Mouse (Mus musculus) kidney, postnatal 0 days (tissue): ENCODE data around the gene Lrrc4c. TPM values are rescaled to one million over a fixed set of nuclear protein-coding genes. Genes with fewer than 3 reads are reported as not detected.

Experiments used
- ATAC-seq: fragments of 200-750 bp; cut with Nextera tagmentation; replicated peaks from 2 replicates; pipeline ENCODE4 v1.8.0; 2017; ENCODE audit warnings: low read depth, moderate number of reproducible peaks, moderate TSS enrichment, moderate library complexity; ENCODE audit not compliant: low FRiP score
- DNase-seq: peaks from one replicate; pipeline ENCODE4 v3.0.0-alpha.2; 2016; ENCODE audit warnings: low spot score
- H3K27ac ChIP-seq: fragments of 300-500 bp; sonication (generic); 2 replicates; pipeline ENCODE4 v1.5.1; 2014; ENCODE audit warnings: mild to moderate bottlenecking
- H3K27me3 ChIP-seq: fragments of 300-500 bp; sonication (generic); 2 replicates; pipeline ENCODE4 v1.6.1; 2014; ENCODE audit warnings: low read length, mixed read lengths; ENCODE audit not compliant: insufficient read depth
- H3K36me3 ChIP-seq: fragments of 300-500 bp; sonication (generic); 2 replicates; pipeline ENCODE4 v1.6.1; 2014; ENCODE audit warnings: low read length, mixed read lengths; ENCODE audit not compliant: insufficient read depth
- H3K4me1 ChIP-seq: fragments of 300-500 bp; sonication (generic); replicated peaks from 2 replicates; pipeline ENCODE4 v1.6.1; 2014; ENCODE audit warnings: antibody characterized with exemption, low read length, mixed read lengths; ENCODE audit not compliant: insufficient read depth
- H3K4me2 ChIP-seq: fragments of 300-500 bp; sonication (generic); 2 replicates; pipeline ENCODE4 v1.6.1; 2014; ENCODE audit warnings: mild to moderate bottlenecking, low read length, moderate library complexity, mixed read lengths
- H3K4me3 ChIP-seq: fragments of 300-500 bp; sonication (generic); replicated peaks from 2 replicates; pipeline ENCODE4 v1.5.1; 2014; ENCODE audit warnings: low read depth, low read length
- H3K9ac ChIP-seq: fragments of 300-500 bp; sonication (generic); 2 replicates; pipeline ENCODE4 v1.6.1; 2014; ENCODE audit warnings: low read depth, low read length
- H3K9me3 ChIP-seq: fragments of 300-500 bp; sonication (generic); replicated peaks from 2 replicates; pipeline ENCODE4 v1.6.1; 2016; ENCODE audit warnings: low read length, inconsistent platforms, mixed read lengths
- CTCF ChIP-seq: IDR thresholded peaks from 2 replicates; pipeline ENCODE4 v1.5.1; 2016; ENCODE audit warnings: antibody characterized with exemption, low read depth, mild to moderate bottlenecking, moderate library complexity
- WGBS: fragments of 180-500 bp; shearing (Covaris S2); extraction: QIAGEN DNeasy Blood & Tissue Kit; methylation state at CpG from one replicate; pipeline ENCODE4 v1.1.7; 2014; 5-methylcytosine and 5-hydroxymethylcytosine counted together
- polyA plus RNA-seq: library from polyadenylated mRNA; unstranded; fragments of >200 nt; fragmentation: Nextera tagmentation; extraction: Ambion mirVana; gene quantifications from 2 replicates; pipeline ENCODE4 v1.2.1, GENCODE M21; 2015

Lrrc4c gene
- polyA plus RNA-seq, 1 experiment from 2014 or later, result 1.2 TPM

DNA sequence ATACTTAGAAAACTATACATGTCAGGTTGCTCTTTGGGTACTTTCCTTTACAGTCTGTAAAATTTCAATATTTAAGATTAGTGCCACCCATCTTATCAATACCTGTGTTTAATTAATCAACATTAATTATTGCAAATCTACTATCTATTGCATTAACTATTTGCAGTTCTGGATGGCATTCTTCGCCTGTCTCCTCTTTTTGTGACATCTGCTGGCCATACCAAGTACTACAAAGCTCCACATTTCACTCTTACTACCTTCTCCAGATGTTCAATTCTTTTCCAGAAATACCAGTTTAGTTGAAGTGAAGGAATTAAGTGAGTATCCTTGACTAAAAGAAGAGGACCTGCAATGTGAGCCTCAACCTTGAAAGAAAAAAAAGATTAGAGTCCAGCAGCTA lies 1.4 kb upstream of the Lrrc4c start:
- Histone ChIP-seq H3K36me3 (no peaks in the 10 kb centered on the region), H3K4me2 (no peak overlapping the region), H3K9me3 (no peaks in the 10 kb centered on the region), H3K9ac (no peak overlapping the region), H3K4me3 (no peak overlapping the region), H3K27me3 (0 out of 2 replicates have a peak, but pooled peaks cover 2% of the 10 kb centered on the region), H3K4me1 (no peaks in the 10 kb centered on the region), H3K27ac (no peak overlapping the region)
- peak; percentile 54 for TF ChIP-seq CTCF
- ATAC-seq (no peak), DNase-seq (no peak)
- WGBS, result 36% methylated on average over 1 of the region's 1 CpGs

DNA sequence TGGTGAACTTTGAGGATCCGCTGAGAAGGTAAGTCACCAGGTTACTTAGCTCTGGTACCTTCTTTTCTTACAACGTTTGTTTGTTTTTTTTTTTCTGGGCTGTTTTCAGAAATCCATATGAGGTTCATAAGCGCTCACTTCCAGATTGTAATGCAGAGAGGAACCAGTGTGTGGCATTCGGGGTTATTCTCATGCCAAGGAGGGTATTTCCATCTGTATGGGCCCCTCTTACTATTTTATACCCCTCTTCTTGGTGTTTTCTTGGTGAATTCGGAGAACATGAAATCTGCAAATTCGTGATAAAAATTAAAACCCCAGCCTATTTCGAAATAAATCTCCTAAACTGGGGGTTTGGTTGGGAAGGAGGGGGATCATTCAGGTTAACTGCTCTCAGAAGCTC lies 587 bp downstream of the Lrrc4c start:
- 10% methylated on average over 7 of the region's 7 CpGs for WGBS
- H3K27me3 ChIP-seq, result 0 out of 2 replicates have a peak, but pooled peaks cover 2% of the 10 kb centered on the region
- H3K9me3 ChIP-seq, result no peaks in the 10 kb centered on the region
- no peaks in the 10 kb centered on the region for H3K4me1 ChIP-seq
- no peak overlapping the region for H3K27ac ChIP-seq
- no peak overlapping the region for H3K4me3 ChIP-seq
- TF ChIP-seq CTCF, result no peak
- H3K36me3 ChIP-seq, result no peaks in the 10 kb centered on the region
- no peak overlapping the region for H3K9ac ChIP-seq
- ATAC-seq, result no peak
- H3K4me2 ChIP-seq, result peak overlapping the region; percentile 39; the same call in 1 of the 2 replicates
- DNase-seq, result no peak

DNA sequence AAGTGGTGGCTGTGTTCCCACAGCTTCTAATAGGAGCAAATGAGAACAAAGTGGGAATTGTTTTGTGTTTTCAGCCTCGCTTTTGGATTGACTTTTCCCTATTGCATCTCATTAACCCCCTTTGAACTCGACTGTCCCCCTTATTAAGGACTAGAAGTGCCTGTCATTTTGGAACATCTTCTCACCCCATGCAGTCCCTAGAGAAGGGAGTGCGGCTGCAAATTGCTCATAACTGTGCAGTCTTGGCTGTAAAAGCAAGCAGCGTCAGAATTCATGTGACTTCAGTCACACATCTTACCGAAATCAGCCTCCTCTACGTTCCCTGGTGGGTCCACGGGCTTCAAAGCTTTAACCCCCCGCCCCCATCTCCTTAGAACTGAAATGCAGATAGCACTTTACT lies 1.2 kb downstream of the Lrrc4c start:
- Histone ChIP-seq H3K4me2 (no peak overlapping the region), H3K27me3 (0 out of 2 replicates have a peak, but pooled peaks cover 2% of the 10 kb centered on the region), H3K4me3 (no peak overlapping the region), H3K27ac (no peak overlapping the region), H3K9ac (no peak overlapping the region), H3K36me3 (no peaks in the 10 kb centered on the region), H3K9me3 (no peaks in the 10 kb centered on the region), H3K4me1 (no peaks in the 10 kb centered on the region)
- ATAC-seq, result no peak
- WGBS, result 9% methylated on average over 8 of the region's 8 CpGs
- no peak for TF ChIP-seq CTCF
- no peak for DNase-seq

DNA sequence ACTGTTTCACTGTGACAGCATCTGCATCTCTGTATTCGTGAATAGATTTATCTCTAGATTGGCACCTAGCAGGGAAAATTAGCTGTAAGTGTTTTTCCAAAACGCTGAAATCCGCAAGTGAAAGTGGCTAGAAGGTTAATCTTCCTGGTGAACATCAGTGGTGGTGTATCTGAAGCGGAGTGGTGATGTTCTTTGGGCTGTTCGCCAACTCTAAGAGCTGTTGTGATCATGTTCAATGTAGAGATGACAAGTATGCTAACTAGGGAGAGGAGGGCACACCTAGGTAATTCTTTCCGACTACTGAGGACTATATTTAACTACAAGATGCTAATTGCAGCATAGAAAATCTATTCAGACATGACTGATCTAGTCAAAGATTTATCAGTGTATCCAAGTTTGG lies 1.7 kb downstream of the Lrrc4c start:
- DNase-seq (no peak), ATAC-seq (no peak)
- Histone ChIP-seq H3K4me3 (no peak overlapping the region), H3K4me1 (no peaks in the 10 kb centered on the region), H3K4me2 (no peak overlapping the region), H3K9me3 (no peaks in the 10 kb centered on the region), H3K27me3 (0 out of 2 replicates have a peak, but pooled peaks cover 2% of the 10 kb centered on the region), H3K9ac (no peak overlapping the region), H3K27ac (no peak overlapping the region), H3K36me3 (no peaks in the 10 kb centered on the region)
- 41% methylated on average over 6 of the region's 6 CpGs for WGBS
- TF ChIP-seq CTCF, result no peak

DNA sequence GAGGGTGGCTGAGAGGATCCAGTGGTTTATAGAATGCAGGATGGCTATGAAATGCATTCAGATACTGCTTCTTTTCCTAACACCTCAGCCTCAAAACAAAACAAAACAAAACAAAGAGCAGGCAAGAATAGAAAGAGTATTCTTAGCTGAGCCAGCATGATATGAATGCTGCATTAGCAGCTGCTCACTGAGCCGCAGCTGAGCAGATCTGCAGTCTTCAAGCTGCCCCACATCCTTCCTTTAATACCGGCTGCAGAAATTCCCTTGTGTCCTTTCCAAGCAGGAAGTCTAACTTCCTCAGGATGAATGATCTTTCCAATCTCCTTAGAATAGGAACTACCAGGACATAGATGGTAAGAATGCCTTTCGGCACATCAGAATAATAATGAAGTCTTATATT lies 16.7 kb downstream of the Lrrc4c start:
- H3K4me3 ChIP-seq, result no peak overlapping the region
- no peak for TF ChIP-seq CTCF
- no peaks in the 10 kb centered on the region for H3K27me3 ChIP-seq
- no peak overlapping the region for H3K4me2 ChIP-seq
- no peak overlapping the region for H3K9ac ChIP-seq
- no peak for ATAC-seq
- H3K27ac ChIP-seq, result no peak overlapping the region
- DNase-seq, result peak; percentile 21
- H3K9me3 ChIP-seq, result no peaks in the 10 kb centered on the region
- no peaks in the 10 kb centered on the region for H3K36me3 ChIP-seq
- 53% methylated on average over 3 of the region's 3 CpGs for WGBS
- no peaks in the 10 kb centered on the region for H3K4me1 ChIP-seq

DNA sequence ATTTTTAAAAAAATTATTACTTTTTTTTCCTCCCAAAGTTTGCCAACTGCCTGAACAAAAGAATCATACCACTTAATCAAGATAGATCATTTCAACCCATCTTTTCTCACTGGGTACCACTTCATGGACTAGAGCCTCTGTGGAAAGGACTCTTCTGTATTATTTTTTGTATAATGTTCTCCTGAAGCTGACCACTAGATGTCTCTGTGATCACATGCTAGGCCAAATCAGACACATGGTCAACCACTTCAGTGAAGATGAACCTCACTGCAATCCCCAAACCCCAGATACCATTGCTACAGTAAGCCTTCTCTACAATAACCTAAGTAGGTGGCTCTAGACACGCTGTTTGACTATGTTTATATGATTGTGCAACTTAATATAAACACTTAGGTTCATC lies 19.4 kb downstream of the Lrrc4c start:
- H3K9ac ChIP-seq, result no peak overlapping the region
- ATAC-seq, result no peak
- H3K9me3 ChIP-seq, result no peaks in the 10 kb centered on the region
- no peaks in the 10 kb centered on the region for H3K4me1 ChIP-seq
- peak; percentile 76 for TF ChIP-seq CTCF
- peak; percentile 57 for DNase-seq
- H3K27me3 ChIP-seq, result no peaks in the 10 kb centered on the region
- H3K4me3 ChIP-seq, result no peak overlapping the region
- WGBS, result 65% methylated on average over 1 of the region's 1 CpGs
- H3K27ac ChIP-seq, result no peak overlapping the region
- no peak overlapping the region for H3K4me2 ChIP-seq
- no peaks in the 10 kb centered on the region for H3K36me3 ChIP-seq

DNA sequence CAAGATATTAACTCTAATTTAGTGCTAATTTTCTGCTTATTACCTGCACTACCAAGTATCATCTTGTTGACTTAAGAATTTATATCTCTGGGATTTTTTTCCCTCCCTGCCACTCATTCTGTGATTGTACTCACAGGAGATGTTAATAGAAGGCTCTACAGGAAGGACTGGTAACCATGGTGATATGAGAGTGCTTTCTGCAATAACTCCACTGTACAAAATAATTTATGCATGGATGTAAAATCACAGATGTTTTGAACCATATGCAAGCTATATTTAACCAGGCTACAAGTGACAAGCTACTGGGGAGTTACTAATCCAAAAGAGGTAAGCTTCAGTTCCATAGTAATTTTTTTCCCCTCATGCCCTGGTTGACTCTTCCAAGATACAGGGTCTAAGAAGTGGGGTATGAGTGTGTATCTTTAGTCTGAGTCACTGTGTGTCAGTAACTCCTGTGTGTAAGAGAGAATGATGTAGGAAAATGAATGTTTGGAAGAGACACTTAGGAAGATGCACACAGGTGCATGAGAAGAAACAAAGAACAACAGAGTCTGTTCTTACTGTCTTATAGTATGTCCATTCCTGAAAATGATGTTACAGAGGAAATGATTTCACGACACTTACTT lies 83.3 kb downstream of the Lrrc4c start:
- TF ChIP-seq CTCF, result no peak
- DNase-seq (peak; percentile 31), ATAC-seq (no peak)
- H3K36me3 ChIP-seq, result no peaks in the 10 kb centered on the region
- H3K27ac ChIP-seq, result no peak overlapping the region
- H3K27me3 ChIP-seq, result no peaks in the 10 kb centered on the region
- no peaks in the 10 kb centered on the region for H3K9me3 ChIP-seq
- H3K4me1 ChIP-seq, result no peaks in the 10 kb centered on the region
- WGBS, result 79% methylated on average over 1 of the region's 1 CpGs
- no peak overlapping the region for H3K9ac ChIP-seq
- H3K4me3 ChIP-seq, result no peak overlapping the region
- H3K4me2 ChIP-seq, result no peak overlapping the region
